Mouse (Mus musculus) monocyte, adult 2 months (primary cell): ENCODE data around the gene Sh3gl2.

Experiments
- DNase-seq, 2 experiments: peaks; one replicate each; pipeline ENCODE4 v3.0.0; 2022; ENCODE audit warnings: low spot score in 2 of 2, low read depth in 1 of 2

Gene Sh3gl2

DNA sequence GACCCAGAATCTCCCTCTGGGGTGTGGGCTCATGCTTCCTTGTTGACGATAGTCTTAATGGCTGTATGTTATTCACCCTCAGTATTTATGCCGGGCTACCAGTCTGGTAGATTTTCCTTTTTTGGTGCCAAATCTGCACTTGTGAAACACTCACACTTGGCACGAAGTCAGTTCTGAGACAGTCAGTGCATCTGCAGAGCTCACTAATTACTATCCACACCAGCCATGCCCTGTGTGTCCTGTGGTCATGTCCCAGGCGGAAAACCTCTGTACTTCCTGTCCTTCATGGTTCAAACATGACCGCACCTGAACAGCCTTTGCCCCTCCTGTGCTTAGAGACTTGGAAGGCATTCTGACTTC lies 23.6 kb downstream of the Sh3gl2 start:
- no peak for DNase-seq

GRCm38 (mm10) chr4:85232386-85233381 lies 27.8 kb downstream of the Sh3gl2 start:
- no peak for DNase-seq

GRCm38 (mm10) chr4:85241675-85242074 lies 36.7 kb downstream of the Sh3gl2 start:
- DNase-seq, result no peak

DNA sequence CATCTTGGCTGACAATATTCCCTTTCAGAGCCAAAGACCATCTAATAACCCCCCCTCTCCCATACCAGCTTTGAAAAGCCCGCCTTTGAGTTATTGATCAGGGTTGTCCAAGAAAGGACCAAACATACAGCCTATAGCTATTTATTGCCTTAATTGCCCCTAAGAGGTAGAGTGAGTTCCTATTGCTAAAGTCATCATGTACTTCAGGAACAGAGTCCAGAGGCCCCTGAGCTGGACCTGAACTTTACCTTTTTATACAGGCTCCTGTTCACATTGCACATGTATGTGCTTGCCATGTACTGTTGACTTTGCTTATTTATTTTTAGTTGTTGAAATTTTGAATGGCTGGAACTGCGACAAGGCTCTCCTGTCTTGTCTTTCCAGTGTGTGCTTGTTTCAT lies 37.6 kb downstream of the Sh3gl2 start:
- DNase-seq, result no peak

GRCm38 (mm10) chr4:85248673-85249072 lies 43.7 kb downstream of the Sh3gl2 start:
- DNase-seq, result no peak

DNA sequence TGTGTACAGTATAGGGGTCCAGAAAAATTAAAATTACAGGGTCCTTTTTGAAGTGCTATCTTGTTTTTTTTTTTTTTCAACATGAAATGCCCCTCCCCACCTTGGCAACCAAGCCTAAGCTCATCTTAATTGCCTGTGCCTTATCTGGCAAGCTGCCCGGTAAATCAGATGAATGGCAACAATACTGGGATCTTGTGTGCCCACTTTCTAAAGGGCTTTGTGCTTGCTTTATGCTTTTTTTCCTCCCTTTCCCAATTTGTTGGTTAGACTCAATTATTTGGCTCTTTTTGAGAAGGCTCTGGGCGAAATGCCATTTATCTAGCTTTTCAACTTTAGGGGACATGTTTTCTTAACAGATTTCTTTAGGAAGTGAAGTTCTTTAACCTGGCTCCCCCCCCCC lies 45.3 kb downstream of the Sh3gl2 start:
- DNase-seq, result no peak

GRCm38 (mm10) chr4:85250786-85251185 lies 45.9 kb downstream of the Sh3gl2 start:
- DNase-seq, result no peak

DNA sequence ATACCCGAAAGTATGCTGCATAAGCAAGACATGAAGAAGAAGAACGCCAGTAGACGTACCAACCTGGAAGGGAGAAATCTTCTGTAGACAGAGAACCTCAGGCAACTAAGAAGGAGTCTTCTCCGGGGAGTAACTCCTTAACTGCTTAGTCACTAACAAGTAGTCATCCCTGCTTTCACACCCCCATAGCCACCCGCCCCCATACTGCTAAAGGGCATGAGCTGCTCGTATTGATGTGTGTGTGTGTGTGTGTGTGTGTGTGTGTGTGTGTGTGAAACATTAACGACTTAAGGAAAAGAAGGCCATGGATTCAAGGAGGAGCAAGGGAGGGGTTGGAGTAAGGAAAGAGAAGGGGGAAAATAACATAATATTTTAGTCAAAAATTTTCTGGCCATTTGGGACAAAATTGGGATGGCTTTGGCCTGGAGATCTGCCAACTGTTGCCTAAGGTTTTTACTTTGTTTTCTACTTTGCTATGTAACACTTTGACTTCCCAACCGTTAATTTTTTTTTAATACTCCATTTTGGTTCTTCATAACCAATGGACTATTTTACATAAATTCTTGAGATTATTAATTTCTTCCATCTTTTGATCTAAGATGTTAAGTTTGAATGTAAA lies 51.0 kb downstream of the Sh3gl2 start:
- DNase-seq, result no peak

DNA sequence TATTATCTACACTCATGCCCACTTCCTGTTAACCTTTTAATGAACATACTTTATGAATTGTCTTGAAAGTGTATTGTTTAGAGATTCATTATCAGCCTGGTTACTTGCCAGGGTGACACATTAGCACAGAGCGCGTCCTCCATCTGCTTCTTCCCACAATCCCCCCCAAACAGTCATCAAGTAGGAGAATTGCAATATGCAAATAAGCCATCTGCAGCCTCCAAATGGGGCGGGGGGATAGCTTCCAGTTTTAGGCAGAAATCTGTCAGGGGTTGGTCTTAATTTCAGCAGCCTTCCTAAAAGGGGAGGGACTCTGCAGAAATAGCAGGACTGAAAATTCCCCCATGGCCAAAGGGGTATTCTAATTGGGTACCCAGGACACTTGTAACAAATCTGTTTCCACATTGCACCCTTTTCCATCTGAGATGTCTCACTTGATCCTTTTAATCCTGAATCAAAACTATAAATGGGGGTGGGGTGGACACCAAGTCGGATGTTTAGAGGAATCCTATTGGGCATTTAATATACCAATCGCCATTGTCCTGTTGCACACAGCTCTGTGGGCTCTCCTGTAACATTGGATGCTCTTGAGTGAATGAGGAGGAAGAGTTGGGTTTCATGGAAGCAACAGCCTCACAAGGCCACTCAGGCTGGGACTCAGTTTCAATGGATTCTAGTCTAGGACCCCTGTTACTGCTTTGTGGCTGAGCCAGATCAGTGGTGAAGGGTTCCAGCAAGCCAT lies 51.7 kb downstream of the Sh3gl2 start:
- no peak for DNase-seq

DNA sequence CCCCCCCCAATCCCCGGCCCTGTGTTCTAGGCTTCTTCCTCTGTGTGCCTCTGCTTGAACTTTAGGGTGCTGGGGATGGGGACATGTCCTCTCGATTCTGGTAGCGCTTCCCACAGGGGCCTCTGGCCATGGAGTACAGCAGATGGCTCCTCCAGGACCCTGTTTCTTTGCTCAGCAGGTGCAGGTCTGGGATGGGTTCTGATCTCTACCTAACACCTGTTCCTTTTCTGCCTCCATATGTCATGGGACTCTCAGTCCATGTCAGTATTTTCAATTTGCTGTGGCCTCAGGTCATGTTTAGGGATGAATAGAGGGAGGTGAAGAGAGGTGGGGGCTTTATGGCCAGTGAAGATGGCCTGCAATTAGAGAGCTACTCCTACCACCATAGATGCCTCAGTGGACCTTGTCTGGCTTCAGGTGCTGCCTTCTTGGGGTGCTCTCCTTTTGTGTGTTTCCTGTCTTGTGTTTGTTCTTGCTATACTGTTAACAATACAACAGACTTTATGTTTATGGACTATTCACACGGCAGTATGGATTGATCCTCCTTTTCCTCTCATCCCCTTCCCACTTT lies 52.9 kb downstream of the Sh3gl2 start:
- DNase-seq, result no peak

GRCm38 (mm10) chr4:85260687-85261658 lies 56.0 kb downstream of the Sh3gl2 start:
- no peak for DNase-seq

- no peak for DNase-seq
These were observed 57.2 kb downstream of the Sh3gl2 start for GRCm38 (mm10) chr4:85262146-85262545.

DNA sequence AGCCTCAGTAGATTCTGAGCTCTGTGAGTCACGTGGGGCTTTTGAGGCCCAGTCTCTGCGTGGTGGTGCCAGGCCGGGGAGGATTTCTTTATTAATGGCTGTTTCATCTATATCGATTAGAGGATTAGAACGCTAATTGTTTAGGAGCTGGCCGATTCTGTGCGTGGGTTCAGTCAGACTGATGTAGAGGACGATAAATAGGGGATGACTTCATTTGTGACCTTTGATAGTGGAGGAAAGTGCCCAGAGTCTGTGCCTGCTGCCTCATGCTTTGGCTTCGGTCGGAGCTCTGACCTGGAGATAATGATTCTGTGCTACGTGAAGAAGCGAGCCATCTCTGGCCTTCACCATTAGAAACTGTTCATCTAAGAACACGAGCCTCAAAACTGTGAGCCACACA lies 57.7 kb downstream of the Sh3gl2 start:
- no peak for DNase-seq

GRCm38 (mm10) chr4:85267456-85267855 lies 62.5 kb downstream of the Sh3gl2 start:
- no peak for DNase-seq

GRCm38 (mm10) chr4:85272877-85273276 lies 68.0 kb downstream of the Sh3gl2 start:
- no peak for DNase-seq

GRCm38 (mm10) chr4:85273452-85273851 lies 68.5 kb downstream of the Sh3gl2 start:
- DNase-seq, result no peak

DNA sequence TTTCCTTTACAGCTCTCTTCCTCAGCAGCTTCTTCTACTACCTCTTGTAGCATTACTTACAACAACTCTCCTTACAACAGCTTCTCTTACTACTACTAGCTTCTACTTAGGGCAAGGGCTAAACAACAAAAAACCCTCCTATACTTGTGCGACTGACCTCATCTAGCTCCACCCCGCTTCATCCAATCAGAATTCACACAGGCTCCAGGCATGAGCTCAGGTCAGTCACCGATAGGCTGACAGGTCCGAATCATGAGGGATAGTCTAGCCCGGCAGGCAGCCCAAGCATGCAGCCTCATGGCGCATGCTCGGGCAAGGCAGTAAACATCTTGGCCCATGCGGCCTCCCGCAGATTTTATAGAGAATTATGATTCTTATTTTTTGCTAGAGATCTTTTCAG lies 78.2 kb downstream of the Sh3gl2 start:
- no peak for DNase-seq

DNA sequence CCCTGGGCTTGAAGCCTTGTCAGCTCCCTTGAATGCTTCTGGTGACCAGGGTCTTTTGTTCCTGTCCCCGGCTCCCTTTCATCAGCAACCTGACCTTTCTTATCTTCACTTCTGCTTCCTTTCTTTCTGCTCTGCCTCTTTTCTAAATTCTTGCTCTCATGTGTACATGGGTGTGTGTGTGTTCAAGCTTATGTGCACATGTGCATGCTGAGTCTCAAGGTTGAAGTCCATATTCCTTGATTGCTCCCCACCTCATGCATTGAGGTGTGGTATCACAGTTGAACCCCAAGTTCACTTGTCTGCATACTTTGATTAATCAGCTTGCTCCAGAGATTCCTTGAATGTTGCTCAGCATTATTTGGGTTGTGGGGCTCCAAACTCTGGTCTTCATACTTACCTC lies 85.1 kb downstream of the Sh3gl2 start:
- DNase-seq, result no peak

- no peak for DNase-seq
These were observed 86.4 kb downstream of the Sh3gl2 start for GRCm38 (mm10) chr4:85291296-85291695.

DNA sequence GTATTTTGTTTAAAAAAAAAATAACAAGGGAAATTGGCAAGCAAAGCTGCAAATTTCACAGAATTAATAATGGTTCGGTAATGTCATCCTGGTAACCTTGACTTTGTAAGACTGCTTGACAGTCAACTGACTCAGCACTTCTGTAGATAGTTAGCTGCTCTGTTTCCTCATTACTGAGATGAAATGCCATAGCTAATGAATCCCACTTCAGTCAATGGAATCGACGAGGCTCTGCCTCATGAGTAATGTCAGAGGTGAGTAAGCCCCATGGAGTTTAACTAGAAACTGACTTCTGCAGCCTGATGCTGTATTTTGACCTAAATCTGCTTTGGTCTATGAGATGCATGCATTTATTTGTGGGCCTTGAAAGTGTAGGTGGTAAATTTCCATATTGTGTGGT lies 88.4 kb downstream of the Sh3gl2 start:
- no peak for DNase-seq
